Mouse (Mus musculus) T-helper 2 cell (primary cell): ENCODE results near the gene Lsm7.

Experiments
- in situ Hi-C: fragments of 300-600 bp; cut with MboI, MseI; formaldehyde crosslinking; loops from one replicate; pipeline ENCODE4 v1.15.1; 2025; ENCODE audit warnings: high pct_unique_total_duplicates

The Lsm7 gene

DNA sequence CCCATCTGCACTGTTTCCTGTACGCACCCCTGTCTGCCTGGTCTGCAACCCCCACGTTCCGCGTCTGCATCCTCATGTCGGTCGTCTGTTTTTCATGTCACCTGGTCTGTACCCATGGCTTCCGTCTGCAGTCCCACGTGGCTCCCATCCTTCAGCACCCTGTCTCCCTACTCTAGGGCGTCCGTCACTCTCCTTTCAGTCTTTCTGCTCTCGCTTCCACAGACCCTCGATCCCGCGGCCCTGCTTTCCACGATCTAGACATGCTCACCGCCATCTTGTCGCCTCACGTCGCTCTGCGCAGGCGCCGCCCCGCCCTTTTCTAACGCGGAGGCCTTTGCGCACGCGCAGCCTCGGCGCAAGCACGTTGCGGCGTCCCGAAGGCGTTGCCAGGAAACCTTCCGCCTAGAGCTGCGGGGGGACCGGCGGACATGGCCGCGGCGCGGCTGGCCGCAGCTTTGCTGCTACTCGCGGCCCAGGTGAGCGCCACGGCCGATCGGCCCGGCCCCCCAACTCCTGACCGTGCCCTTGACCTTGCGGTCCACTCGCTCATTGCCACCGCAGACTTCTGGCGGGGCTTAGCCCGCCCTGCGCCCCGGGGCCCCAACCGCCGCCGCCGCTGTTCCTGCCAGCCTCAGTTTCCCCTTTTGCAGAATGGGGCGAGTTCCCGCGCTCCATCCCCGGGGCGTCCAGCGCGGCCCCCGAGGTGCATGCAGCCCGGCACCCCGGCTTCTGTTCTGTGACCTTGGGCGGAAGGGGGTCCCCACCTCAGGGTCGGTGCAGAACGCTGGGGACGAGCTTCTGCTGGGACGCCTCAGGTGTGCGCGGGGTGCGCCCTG is at the start of gene Lsm7, which contains the start of gene Sppl2b:
TSS of gene Lsm7 (minus strand) at position 297 of the 836 bp plus-strand sequence.
TSS of gene Sppl2b (plus strand) at position 363 of the 836 bp plus-strand sequence.
- in situ Hi-C loops, result loop anchor here (5.0 kb wide), 1 partner anchor 42 kb away; no protein-coding TSS in a partner anchor

DNA sequence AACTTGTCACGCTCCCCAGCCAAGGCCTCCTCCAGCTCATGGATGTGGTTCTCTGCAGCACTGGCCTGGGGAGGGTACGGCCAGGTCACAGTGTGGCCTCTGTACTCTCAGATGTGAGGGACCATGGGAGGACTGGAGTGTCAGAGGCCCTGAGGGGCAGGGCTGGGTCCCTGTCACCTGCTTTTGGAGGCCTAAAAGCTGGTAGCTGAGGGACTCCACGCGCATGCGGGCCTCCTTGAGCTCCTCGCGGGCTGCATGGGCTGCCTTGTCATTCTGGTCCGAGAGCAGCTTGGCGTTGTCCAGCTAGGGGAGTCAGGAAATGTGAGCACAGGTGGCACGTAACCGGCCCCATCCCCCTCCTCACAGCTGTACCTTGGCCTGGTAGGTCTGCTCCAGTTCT is 49.7 kb upstream of the Lsm7 start:
- in situ Hi-C loops, result no loop called here

DNA sequence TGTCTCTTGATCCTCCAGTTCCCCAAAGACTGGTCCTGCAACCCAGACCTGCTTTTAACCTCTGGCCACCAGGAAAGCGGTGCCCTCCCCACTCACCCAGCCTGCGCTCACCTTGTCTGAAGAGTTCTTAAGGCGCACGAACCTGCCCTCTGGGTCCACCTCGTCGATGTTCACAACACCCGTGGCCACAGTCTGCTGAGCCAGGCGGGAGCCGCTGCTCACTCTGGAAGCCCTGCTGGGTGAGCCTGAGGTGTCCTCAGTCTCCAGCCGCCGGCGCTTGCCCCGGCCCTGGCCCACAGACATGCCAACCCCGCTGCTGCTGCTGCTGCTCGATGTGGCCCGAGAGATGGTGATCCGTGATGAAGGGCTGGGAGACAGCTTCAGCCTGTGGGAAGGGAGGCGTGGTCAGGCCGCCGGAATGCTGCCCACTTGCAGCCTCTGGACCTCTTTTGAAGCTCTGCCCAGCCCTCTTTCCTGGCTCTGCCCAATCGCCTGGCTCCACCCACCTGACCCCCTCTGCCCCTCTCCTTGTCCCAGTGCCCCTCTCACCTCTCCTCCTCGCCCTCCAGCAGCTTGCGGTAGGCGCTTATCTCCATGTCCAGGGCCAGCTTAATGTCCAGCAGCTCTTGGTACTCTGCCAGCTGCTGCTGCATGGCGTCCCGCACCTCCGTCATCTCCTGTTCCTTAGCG is 49.1 kb upstream of the Lsm7 start:
- in situ Hi-C loops, result no loop called here

GRCm38 (mm10) chr10:80903282-80903681 is 48.3 kb upstream of the Lsm7 start:
- in situ Hi-C loops, result no loop called here

DNA sequence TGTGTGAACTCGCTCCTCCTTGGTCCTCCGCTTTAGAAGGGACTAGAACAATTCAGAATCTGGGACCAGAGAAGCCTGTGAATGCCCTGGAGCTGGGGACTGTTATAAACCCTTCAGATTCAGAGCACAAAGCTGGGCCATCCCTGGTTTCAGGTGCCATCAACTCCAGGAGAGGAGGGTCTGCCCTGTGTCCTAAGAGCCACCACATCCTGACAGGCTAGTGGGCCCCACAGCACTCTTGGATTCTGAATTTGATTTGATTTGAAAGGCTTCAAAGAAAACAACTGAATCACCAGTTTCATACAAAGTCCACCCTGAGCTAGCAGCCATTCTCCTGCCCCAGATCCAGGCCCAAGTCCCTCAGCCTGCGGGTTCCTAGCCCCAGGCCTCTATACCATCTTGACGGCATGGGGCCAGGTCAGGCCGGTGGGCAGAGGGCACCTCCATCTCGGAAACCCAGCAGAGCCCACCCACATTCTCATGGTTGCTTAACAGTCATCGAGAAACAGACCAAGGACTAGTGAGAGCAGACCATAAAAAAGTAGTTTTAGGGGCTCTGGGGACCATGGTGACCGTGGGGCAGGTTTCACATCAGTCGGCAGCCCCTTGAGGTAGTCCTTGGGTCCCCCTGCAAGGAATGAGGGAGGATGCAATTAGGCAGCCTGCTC is 47.4 kb upstream of the Lsm7 start:
- in situ Hi-C loops, result no loop called here

GRCm38 (mm10) chr10:80901409-80902272 is 46.6 kb upstream of the Lsm7 start:
- in situ Hi-C loops, result no loop called here

DNA sequence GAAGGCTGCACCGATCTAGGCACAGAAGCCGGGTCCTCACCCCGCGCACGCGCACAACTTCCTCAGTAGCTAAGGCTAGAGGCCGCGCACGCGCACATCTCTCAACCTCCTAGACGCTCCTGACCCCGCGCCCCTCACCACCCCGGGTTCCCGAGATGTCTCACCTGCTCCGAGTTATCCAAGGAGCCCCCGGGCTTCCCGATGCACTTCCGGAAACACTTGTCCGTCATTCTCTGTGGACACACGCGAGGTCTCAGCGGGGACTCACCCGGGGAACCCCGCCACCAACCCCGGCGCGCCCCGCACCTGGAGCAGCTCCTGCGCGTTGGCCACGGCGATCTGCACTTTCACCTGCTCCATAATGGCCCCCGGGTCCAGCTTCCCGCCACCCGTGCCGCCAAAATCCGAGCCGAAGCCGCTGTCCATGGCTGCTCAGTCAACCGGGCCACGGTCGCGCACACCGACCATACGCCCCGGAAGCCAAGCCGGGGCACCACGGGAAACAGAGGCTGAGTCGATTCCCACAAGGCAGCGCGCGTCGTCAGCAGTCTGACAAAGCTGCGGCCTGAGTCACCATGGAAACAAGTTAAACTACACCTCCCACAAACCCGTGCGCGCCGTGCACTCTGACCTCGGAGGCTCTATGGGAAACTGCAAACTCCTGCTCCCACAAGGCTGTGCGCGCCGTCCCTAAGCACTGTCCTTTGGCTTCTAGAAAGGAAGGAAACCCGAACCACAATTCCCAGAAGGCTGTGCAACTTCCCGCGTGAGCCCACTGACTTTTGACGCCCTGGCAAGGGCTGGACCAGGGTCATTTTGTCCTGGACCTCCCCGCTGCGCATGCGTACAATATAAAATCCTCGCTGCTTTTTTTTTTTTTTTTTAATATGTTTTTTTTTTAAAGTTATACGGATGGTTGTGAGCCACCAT is 45.6 kb upstream of the Lsm7 start, which contains the start of gene Timm13:
TSS of gene Timm13 (minus strand) at position 652 of the 930 bp plus-strand sequence.
- in situ Hi-C loops, result no loop called here

DNA sequence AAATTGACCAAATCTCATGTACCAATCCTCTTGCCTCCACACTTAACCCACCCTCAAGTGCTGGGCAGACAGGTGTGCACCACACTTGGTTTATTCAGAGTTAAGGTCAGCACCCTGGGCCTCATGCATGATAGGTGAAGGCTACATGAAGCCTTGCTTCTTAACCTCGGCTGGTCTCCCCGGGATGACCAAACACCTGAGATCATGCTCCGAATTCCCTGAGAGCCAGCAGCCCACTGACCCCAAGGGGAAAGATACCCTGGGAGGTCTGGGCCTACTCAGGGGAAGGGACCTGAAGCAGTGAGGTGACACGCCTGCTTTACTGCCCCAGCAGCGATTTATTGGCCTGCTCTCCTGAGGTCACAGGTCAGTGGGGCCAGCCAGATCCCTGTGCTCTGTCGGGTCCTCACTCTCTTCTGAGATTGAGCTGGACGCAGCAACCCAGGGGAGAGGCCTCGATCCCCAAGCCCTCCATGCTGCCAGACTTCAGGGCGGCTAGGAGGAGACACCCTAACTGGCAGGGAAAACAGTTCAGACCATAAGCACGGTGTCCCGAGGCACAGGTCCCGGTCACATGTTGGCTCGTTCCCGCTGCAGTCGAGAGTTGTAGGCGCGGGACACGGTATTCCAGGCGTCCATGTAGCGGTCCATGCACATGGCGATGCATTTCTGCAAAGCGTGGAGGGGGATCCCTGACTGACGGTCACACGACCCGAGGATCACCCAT is 44.7 kb upstream of the Lsm7 start:
- in situ Hi-C loops, result loop anchor here (5.0 kb wide), 1 partner anchor 47 kb away; no protein-coding TSS in a partner anchor

GRCm38 (mm10) chr10:80899074-80899473 is 44.1 kb upstream of the Lsm7 start:
- in situ Hi-C loops, result loop anchor here (5.0 kb wide), 1 partner anchor 47 kb away; no protein-coding TSS in a partner anchor

GRCm38 (mm10) chr10:80897861-80898510 is 43.0 kb upstream of the Lsm7 start:
- in situ Hi-C loops, result loop anchor here (5.0 kb wide), 1 partner anchor 46 kb away; no protein-coding TSS in a partner anchor

DNA sequence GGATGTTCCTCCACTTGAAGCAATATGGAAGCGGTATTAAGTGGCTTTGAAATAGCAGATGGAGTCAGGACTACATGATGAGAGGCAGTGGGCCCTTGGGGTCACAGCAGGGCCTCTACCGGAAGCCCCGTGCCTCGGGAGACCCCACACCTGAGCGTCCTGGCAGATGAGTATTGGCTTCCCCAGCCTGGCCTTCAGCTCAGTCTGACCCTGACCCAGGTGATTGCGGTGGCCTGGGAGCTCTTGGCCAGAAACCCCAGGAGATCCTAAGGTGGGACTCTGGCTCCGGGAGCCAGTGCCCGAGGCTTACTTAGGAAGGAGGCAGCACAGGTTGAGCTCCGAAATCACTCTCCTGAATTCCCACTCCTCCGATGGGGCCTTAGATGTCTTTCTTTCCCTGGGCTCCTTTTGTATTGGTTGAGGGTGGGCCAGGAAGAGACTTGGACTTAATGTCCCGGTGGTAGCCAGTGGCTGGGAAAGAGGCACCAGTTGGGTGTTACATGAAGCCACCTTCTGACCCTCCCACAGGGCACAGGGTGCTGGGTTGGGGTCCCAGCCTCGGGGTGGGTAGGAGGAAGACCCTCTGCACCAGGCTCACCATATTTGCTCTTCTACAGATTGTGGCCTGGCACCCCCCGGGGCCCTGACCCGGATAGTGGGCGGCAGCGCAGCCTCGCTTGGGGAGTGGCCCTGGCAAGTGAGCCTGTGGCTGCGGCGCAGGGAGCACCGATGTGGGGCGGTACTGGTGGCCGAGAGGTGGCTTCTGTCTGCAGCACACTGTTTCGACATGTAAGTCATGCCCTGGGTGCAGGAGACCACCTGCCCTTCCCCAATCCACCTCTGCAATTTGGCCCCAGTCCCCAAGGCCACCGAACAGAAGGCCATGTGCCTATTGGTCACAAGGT is 41.8 kb upstream of the Lsm7 start:
- in situ Hi-C loops, result loop anchor here (5.0 kb wide), 1 partner anchor 45 kb away; no protein-coding TSS in a partner anchor

DNA sequence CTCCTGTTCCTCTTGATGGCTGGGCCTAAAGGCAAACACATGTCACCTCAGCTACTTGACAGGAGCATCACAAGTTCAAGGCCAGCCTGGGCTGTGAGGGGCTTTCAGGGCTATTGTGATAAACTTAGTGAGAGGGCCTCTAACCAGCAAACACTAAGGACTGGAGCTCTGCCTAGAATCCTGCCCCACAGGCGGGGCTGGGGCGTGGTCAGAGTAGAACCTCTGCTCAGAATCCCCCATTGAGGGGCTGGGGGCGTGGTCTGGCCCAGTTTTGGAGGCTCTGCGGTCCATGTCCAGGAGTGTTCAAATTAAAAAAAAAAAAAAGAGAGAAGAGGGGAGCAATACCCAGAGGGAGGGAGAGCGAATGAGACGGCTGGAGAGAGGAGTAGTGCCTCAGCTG is 40.7 kb upstream of the Lsm7 start:
- in situ Hi-C loops, result loop anchor here (5.0 kb wide), 1 partner anchor 43 kb away; no protein-coding TSS in a partner anchor

- in situ Hi-C loops, result loop anchor here (5.0 kb wide), 1 partner anchor 43 kb away; no protein-coding TSS in a partner anchor
Observed at GRCm38 (mm10) chr10:80895100-80895499, 40.1 kb upstream of the Lsm7 start.

DNA sequence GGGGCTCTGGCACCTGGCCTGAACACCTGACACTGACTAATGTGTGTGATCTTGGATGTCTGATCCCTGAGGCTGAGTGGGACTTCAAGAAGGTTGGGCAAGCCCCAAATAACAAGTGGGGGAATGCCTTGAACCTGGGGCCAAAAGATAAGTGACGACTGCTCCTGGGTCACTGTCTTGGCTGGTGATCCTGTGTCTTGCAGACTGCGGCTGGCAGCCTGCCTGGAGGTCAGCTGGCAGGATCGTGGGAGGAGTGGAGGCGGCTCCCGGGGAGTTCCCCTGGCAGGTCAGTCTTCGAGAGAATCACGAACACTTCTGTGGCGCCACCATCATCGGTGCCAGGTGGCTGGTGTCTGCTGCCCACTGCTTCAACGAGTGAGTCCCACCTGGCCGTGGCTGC is 32.2 kb upstream of the Lsm7 start:
- in situ Hi-C loops, result no loop called here

- in situ Hi-C loops, result no loop called here
Observed at GRCm38 (mm10) chr10:80881301-80881700, 26.3 kb upstream of the Lsm7 start.

- in situ Hi-C loops, result no loop called here
Observed at GRCm38 (mm10) chr10:80880901-80881300, 25.9 kb upstream of the Lsm7 start.

GRCm38 (mm10) chr10:80880131-80880641 is 25.2 kb upstream of the Lsm7 start:
- in situ Hi-C loops, result no loop called here
